Mouse (Mus musculus): ENCODE measurements around the gene Fgd2.

The Fgd2 gene

DNA sequence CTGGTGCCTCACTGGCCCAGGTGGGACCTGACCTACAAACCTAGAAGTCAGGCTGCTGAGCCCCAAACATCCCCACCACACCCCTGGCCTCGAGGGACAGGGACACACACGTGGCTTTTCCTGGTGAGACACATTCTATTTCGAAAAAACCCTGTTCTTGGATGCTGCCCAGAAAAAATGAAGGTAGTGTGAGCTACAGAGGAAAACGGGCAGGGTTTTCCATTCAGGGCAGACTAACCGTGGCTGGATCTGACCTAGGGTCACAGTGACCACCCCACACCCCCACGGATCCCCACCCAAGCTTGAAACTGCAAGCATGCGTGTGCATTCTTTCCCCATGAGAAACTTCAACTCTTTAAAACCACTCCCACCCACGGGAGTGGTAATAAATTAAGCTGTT lies 67.5 kb downstream of the Fgd2 start:
- DNase-seq = no peak

DNA sequence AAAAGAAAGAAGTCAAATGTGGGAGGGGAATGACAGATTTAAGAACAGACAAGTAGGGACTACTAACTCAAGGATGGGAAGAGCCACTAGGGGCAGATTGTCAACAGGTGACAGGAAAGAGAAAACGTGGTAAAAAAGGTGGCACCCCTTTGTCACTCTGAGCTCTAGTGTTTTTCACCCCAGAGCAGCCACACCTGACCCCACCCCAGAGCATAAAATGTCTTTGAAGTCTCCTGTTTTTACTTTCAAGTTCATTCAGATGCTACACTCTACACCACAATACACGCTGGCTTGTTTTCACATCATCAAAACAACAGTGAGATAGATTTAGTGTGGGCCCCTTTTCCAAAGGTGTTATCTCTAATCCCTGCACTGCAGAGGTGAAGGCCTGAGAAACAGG lies 68.1 kb downstream of the Fgd2 start:
- no peak for DNase-seq

All from thymus, postnatal 36 days (tissue).